Mouse (Mus musculus) fat pad, adult 2 months (tissue): ENCODE results near the gene Sema5b.

Experiments used
- DNase-seq: peaks from one replicate; pipeline ENCODE4 v3.0.0-alpha.2; 2011; ENCODE audit warnings: low read depth, low spot score; ENCODE audit errors: extremely low read depth

Sema5b gene

GRCm38 (mm10) chr16:35627992-35628607 is 87.2 kb downstream of the Sema5b start:
- DNase-seq = no peak

- no peak for DNase-seq
Measured at GRCm38 (mm10) chr16:35630470-35631183, 89.7 kb downstream of the Sema5b start.

GRCm38 (mm10) chr16:35633058-35633457 is 92.1 kb downstream of the Sema5b start:
- peak; percentile 13 for DNase-seq

- no peak for DNase-seq
Measured at GRCm38 (mm10) chr16:35634971-35635370, 94.0 kb downstream of the Sema5b start.

- DNase-seq = no peak
Measured at GRCm38 (mm10) chr16:35639505-35639904, 98.6 kb downstream of the Sema5b start.

- no peak for DNase-seq
Measured at GRCm38 (mm10) chr16:35648862-35649261, 107.9 kb downstream of the Sema5b start.

- peak; percentile 74 for DNase-seq
Measured at GRCm38 (mm10) chr16:35652206-35652605, 111.3 kb downstream of the Sema5b start.

GRCm38 (mm10) chr16:35652706-35653105 is 111.8 kb downstream of the Sema5b start:
- no peak for DNase-seq

- no peak for DNase-seq
Measured at GRCm38 (mm10) chr16:35653951-35654350, 113.0 kb downstream of the Sema5b start.

- DNase-seq = no peak
Measured at GRCm38 (mm10) chr16:35660222-35660621, 119.3 kb downstream of the Sema5b start.

GRCm38 (mm10) chr16:35663831-35664414 is 123.0 kb downstream of the Sema5b start:
- DNase-seq = no peak

GRCm38 (mm10) chr16:35664847-35665246 is 123.9 kb downstream of the Sema5b start:
- no peak for DNase-seq

GRCm38 (mm10) chr16:35677511-35678113 is 136.7 kb downstream of the Sema5b start:
- DNase-seq = no peak

- no peak for DNase-seq
Measured at GRCm38 (mm10) chr16:35678476-35678875, 137.5 kb downstream of the Sema5b start.

- no peak for DNase-seq
Measured at GRCm38 (mm10) chr16:35681327-35682108, 140.6 kb downstream of the Sema5b start.

- DNase-seq = no peak
Measured at GRCm38 (mm10) chr16:35685027-35685426, 144.1 kb downstream of the Sema5b start.

- no peak for DNase-seq
Measured at GRCm38 (mm10) chr16:35686491-35686890, 145.5 kb downstream of the Sema5b start.

- DNase-seq = no peak
Measured at GRCm38 (mm10) chr16:35691606-35692005, 150.7 kb downstream of the Sema5b start.

GRCm38 (mm10) chr16:35694250-35694846 is 153.4 kb downstream of the Sema5b start:
- DNase-seq = no peak

GRCm38 (mm10) chr16:35696103-35696502 is 155.2 kb downstream of the Sema5b start:
- no peak for DNase-seq

- DNase-seq = no peak
Measured at GRCm38 (mm10) chr16:35701823-35702222, 160.9 kb downstream of the Sema5b start.
